Mouse (Mus musculus) neural tube, embryonic 11.5 days (tissue): ENCODE measurements at regions not wholly inside any gene's neighbourhood (a gene's known extent, or its start where the extent isn't known, plus 50 kb on each side); places are given as distances from the start of the nearest gene placed in this dataset.

Experiments used
- ATAC-seq: fragments of 200-750 bp; cut with Nextera tagmentation; 2 replicates; pipeline ENCODE4 v1.8.0; 2017; ENCODE audit warnings: moderate number of reproducible peaks, mild to moderate bottlenecking, moderate TSS enrichment, moderate library complexity; ENCODE audit not compliant: insufficient read depth, low FRiP score, low TSS enrichment
- DNase-seq: peaks from one replicate; pipeline ENCODE4 v3.0.0-alpha.2; 2015; ENCODE audit warnings: low spot score
- H3K27ac ChIP-seq: fragments of 300-500 bp; sonication (generic); 2 replicates; pipeline ENCODE4 v1.5.1; 2014; ENCODE audit warnings: low read depth, mild to moderate bottlenecking, low read length
- H3K27me3 ChIP-seq: fragments of 300-500 bp; sonication (generic); 2 replicates; pipeline ENCODE4 v1.6.1; 2014; ENCODE audit warnings: mild to moderate bottlenecking, low read length, mixed read lengths; ENCODE audit not compliant: control insufficient read depth, insufficient read depth
- H3K36me3 ChIP-seq: fragments of 300-500 bp; sonication (generic); 2 replicates; pipeline ENCODE4 v1.6.1; 2014; ENCODE audit warnings: mild to moderate bottlenecking, low read length, moderate library complexity, mixed read lengths; ENCODE audit not compliant: control insufficient read depth, insufficient read depth
- H3K4me1 ChIP-seq: fragments of 300-500 bp; sonication (generic); 2 replicates; pipeline ENCODE4 v1.6.1; 2014; ENCODE audit warnings: low read length, mixed read lengths; ENCODE audit not compliant: control insufficient read depth, insufficient read depth
- H3K4me2 ChIP-seq: fragments of 300-500 bp; sonication (generic); 2 replicates; pipeline ENCODE4 v1.6.1; 2014; ENCODE audit warnings: low read depth, mild to moderate bottlenecking, moderate library complexity
- H3K4me3 ChIP-seq: fragments of 300-500 bp; sonication (generic); 2 replicates; pipeline ENCODE4 v1.5.1; 2014; ENCODE audit warnings: low read depth, low read length
- H3K9ac ChIP-seq: fragments of 300-500 bp; sonication (generic); 2 replicates; pipeline ENCODE4 v1.6.1; 2014; ENCODE audit warnings: mild to moderate bottlenecking, low read length
- H3K9me3 ChIP-seq: fragments of 300-500 bp; sonication (generic); 2 replicates; pipeline ENCODE4 v1.6.1; 2016; ENCODE audit warnings: low read length; ENCODE audit not compliant: control insufficient read depth
- WGBS: fragments of 180-500 bp; shearing (Covaris S2); extraction: QIAGEN DNeasy Blood & Tissue Kit; methylation state at CpG from one replicate; pipeline ENCODE4 v1.1.7; 2014; 5-methylcytosine and 5-hydroxymethylcytosine counted together

GRCm38 (mm10) chr13:57365096-57365495 is 469.3 kb upstream of the Trpc7 start:
- no peak overlapping the region for H3K27ac ChIP-seq
- no peaks in the 10 kb centered on the region for H3K9me3 ChIP-seq
- H3K9ac ChIP-seq, result no peak overlapping the region
- H3K4me3 ChIP-seq, result no peak overlapping the region
- no peaks in the 10 kb centered on the region for H3K27me3 ChIP-seq
- DNase-seq (no peak), ATAC-seq (no peak)
- peaks cover 5% of the 10 kb centered on the region; the same call in 1 of the 2 replicates for H3K4me1 ChIP-seq
- H3K36me3 ChIP-seq, result no peaks in the 10 kb centered on the region
- H3K4me2 ChIP-seq, result no peak overlapping the region
- WGBS, result 87% methylated on average over 6 of the region's 6 CpGs

DNA sequence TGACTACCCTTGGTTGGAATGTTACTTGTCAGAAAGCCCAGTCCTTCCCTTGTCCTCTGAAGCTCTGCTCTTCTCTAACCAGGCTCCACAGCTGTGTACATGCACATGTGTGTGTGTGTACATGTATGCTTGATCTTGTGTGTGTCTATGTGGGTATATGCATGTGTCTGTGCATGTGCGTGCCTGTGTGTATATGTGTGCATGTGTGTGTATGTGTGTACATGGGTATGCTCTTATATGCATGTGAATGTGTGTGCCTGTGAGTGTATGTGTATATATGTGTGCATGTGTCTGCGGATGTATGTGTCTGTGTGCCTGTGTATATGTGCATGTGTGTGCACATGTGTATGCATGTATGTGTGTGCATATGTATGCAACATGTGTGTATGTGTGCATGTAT is 468.6 kb upstream of the Trpc7 start:
- H3K27me3 ChIP-seq, result no peaks in the 10 kb centered on the region
- H3K27ac ChIP-seq, result no peak overlapping the region
- H3K4me3 ChIP-seq, result no peak overlapping the region
- H3K9me3 ChIP-seq, result no peaks in the 10 kb centered on the region
- 97% methylated on average over 2 of the region's 2 CpGs for WGBS
- no peak overlapping the region for H3K9ac ChIP-seq
- H3K4me2 ChIP-seq, result no peak overlapping the region
- H3K4me1 ChIP-seq, result peaks cover 5% of the 10 kb centered on the region; the same call in 1 of the 2 replicates
- H3K36me3 ChIP-seq, result no peaks in the 10 kb centered on the region
- DNase-seq (no peak), ATAC-seq (no peak)

DNA sequence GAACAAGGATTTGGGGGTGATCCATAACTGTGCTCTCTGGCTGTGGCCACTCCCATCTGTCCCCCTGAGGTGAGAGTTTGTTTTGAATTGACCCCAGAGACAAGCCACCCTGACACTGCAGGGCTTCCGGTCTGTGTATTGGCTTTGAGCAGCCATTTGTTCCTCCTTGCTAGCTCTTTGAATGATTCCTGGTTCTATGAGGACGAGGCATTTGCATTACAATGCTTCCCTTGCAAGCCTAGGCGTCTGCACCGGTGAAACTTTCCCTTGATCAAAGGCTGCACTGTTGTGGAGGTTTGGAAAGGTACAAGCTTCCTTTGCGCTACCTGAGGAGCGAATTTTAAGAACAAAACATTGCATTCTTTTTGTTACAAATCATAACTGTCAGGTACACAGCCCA is 466.8 kb upstream of the Trpc7 start:
- H3K4me1 ChIP-seq, result peaks cover 5% of the 10 kb centered on the region; the same call in 1 of the 2 replicates
- H3K27me3 ChIP-seq, result no peaks in the 10 kb centered on the region
- H3K4me2 ChIP-seq, result no peak overlapping the region
- no peak overlapping the region for H3K4me3 ChIP-seq
- DNase-seq (no peak), ATAC-seq (no peak)
- WGBS, result 13% methylated on average over 6 of the region's 6 CpGs
- no peak overlapping the region for H3K27ac ChIP-seq
- no peak overlapping the region for H3K9ac ChIP-seq
- no peaks in the 10 kb centered on the region for H3K36me3 ChIP-seq
- H3K9me3 ChIP-seq, result no peaks in the 10 kb centered on the region

GRCm38 (mm10) chr13:57361286-57361685 is 465.5 kb upstream of the Trpc7 start:
- Histone ChIP-seq H3K4me2 (no peak overlapping the region), H3K27me3 (no peaks in the 10 kb centered on the region), H3K27ac (no peak overlapping the region), H3K4me1 (peaks cover 5% of the 10 kb centered on the region; the same call in 1 of the 2 replicates), H3K4me3 (no peak overlapping the region), H3K9me3 (no peaks in the 10 kb centered on the region), H3K9ac (no peak overlapping the region), H3K36me3 (no peaks in the 10 kb centered on the region)
- ATAC-seq (no peak), DNase-seq (no peak)
- WGBS, result 84% methylated on average over 7 of the region's 7 CpGs

DNA sequence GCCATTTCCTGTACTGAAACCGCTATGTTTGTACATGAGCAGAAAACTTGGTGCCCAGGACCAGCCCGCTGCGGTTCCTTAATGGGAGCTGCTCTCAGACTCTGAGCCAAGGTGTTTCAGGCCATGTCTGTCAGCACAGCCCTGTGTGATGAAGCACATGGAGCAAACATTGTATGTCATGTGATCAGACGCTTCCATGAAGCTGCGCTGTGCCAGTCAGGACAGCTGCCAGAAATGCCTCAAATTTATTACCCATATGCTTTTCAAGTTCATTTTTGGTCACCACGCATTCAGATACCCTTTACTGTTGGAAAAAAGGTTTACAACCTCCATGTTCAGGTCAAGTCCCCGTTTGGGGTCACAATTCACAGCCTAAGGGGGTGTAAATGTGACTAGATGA is 458.8 kb upstream of the Trpc7 start:
- no peak for ATAC-seq
- H3K9me3 ChIP-seq, result no peaks in the 10 kb centered on the region
- WGBS, result 84% methylated on average over 7 of the region's 7 CpGs
- no peak overlapping the region for H3K27ac ChIP-seq
- H3K4me2 ChIP-seq, result no peak overlapping the region
- no peaks in the 10 kb centered on the region for H3K27me3 ChIP-seq
- no peak overlapping the region for H3K9ac ChIP-seq
- H3K4me3 ChIP-seq, result no peak overlapping the region
- H3K4me1 ChIP-seq, result no peaks in the 10 kb centered on the region
- no peaks in the 10 kb centered on the region for H3K36me3 ChIP-seq
- no peak for DNase-seq

- WGBS, result 71% methylated on average over 3 of the region's 3 CpGs
- H3K4me3 ChIP-seq, result no peak overlapping the region
- DNase-seq (no peak), ATAC-seq (no peak)
- H3K4me1 ChIP-seq, result no peaks in the 10 kb centered on the region
- no peak overlapping the region for H3K9ac ChIP-seq
- no peak overlapping the region for H3K27ac ChIP-seq
- H3K27me3 ChIP-seq, result no peaks in the 10 kb centered on the region
- H3K9me3 ChIP-seq, result no peaks in the 10 kb centered on the region
- no peak overlapping the region for H3K4me2 ChIP-seq
- H3K36me3 ChIP-seq, result no peaks in the 10 kb centered on the region
These were observed 458.2 kb upstream of the Trpc7 start for GRCm38 (mm10) chr13:57353976-57354375.

DNA sequence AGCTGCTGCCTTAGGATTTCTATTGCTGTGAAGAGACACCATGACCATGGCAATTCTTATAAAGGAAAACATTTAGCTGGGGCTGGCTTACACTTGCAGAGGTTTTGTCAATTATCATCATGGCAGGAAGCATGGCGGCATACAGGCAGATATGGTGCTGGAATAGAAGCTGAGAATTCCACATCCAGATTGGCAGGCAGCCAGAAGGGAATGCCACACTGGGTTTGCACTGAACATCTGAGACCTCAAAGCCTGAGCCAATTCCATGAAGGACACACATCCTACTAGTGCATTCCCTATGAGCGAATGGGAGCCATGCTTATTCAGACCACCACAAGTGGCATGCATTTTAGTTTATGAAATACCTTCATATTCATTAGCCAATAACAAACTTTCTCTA is 455.0 kb upstream of the Trpc7 start:
- Histone ChIP-seq H3K36me3 (no peaks in the 10 kb centered on the region), H3K4me2 (no peak overlapping the region), H3K4me3 (no peak overlapping the region), H3K27ac (no peak overlapping the region), H3K9me3 (no peaks in the 10 kb centered on the region), H3K27me3 (no peaks in the 10 kb centered on the region), H3K9ac (no peak overlapping the region), H3K4me1 (no peaks in the 10 kb centered on the region)
- DNase-seq, result no peak
- WGBS, result 95% methylated on average over 2 of the region's 2 CpGs
- no peak for ATAC-seq

GRCm38 (mm10) chr13:57338676-57339075 is 442.9 kb upstream of the Trpc7 start:
- Histone ChIP-seq H3K27ac (no peak overlapping the region), H3K9ac (no peak overlapping the region), H3K27me3 (no peaks in the 10 kb centered on the region), H3K4me2 (no peak overlapping the region), H3K4me1 (no peaks in the 10 kb centered on the region), H3K36me3 (no peaks in the 10 kb centered on the region), H3K4me3 (no peak overlapping the region), H3K9me3 (no peaks in the 10 kb centered on the region)
- ATAC-seq, result no peak
- WGBS, result 77% methylated on average over 6 of the region's 6 CpGs
- no peak for DNase-seq

DNA sequence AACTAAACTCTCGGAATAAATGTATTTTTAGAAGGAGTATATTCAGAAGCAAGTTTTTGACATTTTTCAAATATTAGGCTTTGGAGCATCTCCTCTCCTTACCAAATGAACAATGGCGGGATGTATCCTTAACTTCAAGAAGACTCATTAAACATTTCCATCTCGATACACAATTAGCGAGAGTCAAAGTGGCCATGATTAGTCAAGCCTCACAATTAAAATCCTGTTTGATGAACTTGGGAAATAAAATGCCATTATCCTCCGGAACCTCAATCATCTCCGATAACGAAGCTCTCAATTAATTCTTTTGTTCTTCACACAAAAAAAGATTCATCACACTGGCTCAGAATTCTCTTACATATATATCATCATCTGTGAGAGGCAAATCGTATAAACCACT is 440.8 kb upstream of the Trpc7 start:
- 95% methylated on average over 8 of the region's 8 CpGs for WGBS
- no peak overlapping the region for H3K4me3 ChIP-seq

More for the DNA sequence above, 440.8 kb upstream of the Trpc7 start:
- Histone ChIP-seq H3K9ac (no peak overlapping the region), H3K27me3 (no peaks in the 10 kb centered on the region), H3K4me2 (no peak overlapping the region), H3K27ac (no peak overlapping the region), H3K9me3 (no peaks in the 10 kb centered on the region), H3K36me3 (no peaks in the 10 kb centered on the region), H3K4me1 (no peaks in the 10 kb centered on the region)
- ATAC-seq (no peak), DNase-seq (no peak)
